Mouse (Mus musculus) G1E (cell line): Measurements from ENCODE around the gene Rreb1.

Experiments used
- CTCF ChIP-seq: IDR thresholded peaks from 2 replicates; pipeline ENCODE4 v1.5.1; 2012; ENCODE audit warnings: low read depth, low read length, inconsistent platforms, mixed read lengths
- GATA1 ChIP-seq: IDR thresholded peaks from 2 replicates; pipeline ENCODE4 v1.6.1; 2012; ENCODE audit warnings: borderline replicate concordance, low read length, inconsistent platforms, mixed read lengths
- GATA2 ChIP-seq: IDR thresholded peaks from 2 replicates; pipeline ENCODE4 v1.6.1; 2012; ENCODE audit warnings: low read depth, low read length, inconsistent platforms, borderline replicate concordance
- POLR2AphosphoS5 ChIP-seq: IDR thresholded peaks from 2 replicates; pipeline ENCODE4 v1.6.1; 2012; ENCODE audit warnings: low read depth, low read length, inconsistent platforms; ENCODE audit not compliant: insufficient replicate concordance
- TAL1 ChIP-seq: conservative IDR thresholded peaks from 2 replicates; pipeline ENCODE4 v1.6.1; 2012; ENCODE audit warnings: low read depth, low read length, inconsistent platforms, mixed read lengths

DNA sequence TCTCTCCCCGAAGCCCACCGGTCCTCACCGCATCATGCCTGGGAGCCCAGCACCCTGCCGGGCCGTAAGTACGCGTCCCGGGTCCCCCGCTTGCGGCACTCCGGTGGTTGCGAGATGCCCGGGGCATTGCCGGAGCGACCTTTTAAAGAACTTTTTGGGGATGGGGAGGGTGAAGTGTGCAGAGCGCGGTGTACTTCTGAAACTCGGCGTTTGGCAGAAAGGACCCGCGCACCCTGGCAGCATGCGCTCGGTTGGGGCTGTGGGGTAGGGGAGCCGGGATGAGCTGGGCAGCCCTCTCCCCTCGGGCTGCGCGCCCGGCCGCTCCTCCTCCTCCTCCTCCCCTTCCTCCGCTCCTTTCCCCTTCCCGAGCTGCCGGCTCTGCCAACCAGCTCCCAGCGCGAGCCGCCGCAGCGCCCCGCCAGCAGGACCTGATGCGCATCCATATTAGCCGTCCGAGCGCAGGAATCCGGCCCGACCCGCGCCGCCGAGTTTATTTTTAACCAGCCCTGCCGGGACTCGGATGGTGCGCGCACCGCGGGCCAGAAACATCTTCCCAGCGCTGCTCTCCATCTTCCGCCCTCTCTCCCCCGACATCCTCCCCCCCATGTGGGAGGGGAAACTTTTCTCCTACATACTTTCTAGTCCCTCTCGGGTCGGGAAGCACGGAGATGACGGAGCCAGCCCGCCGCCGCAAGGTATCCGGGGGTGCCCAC is 48.2 kb downstream of the Rreb1 start:
- TF ChIP-seq CTCF (no peak), GATA1 (no peak), TAL1 (no peak), GATA2 (no peak), POLR2AphosphoS5 (no peak)
